Mouse (Mus musculus) liver, adult 2 months (tissue): ENCODE results near the gene Arid5b. TPM values are rescaled to one million over a fixed set of nuclear protein-coding genes. Genes with fewer than 3 reads are reported as not detected.

ENCODE experiments used
- DNase-seq: peaks from one replicate; pipeline ENCODE4 v3.0.0-alpha.2; 2011; ENCODE audit warnings: low read depth, low spot score; ENCODE audit errors: extremely low read depth
- H3K27ac ChIP-seq: fragments of 200-500 bp; replicated peaks from 2 replicates; pipeline ENCODE4 v1.5.1; 2012; ENCODE audit warnings: low read depth, mild to moderate bottlenecking, control low read depth, inconsistent platforms, low read length; ENCODE audit not compliant: insufficient read depth
- H3K27me3 ChIP-seq: fragments of 200-500 bp; 2 replicates; pipeline ENCODE4 v1.6.1; 2012; ENCODE audit warnings: mild to moderate bottlenecking, moderate library complexity, low read length, inconsistent platforms; ENCODE audit not compliant: control insufficient read depth, insufficient read depth
- H3K36me3 ChIP-seq: fragments of 200-500 bp; 2 replicates; pipeline ENCODE4 v1.6.1; 2012; ENCODE audit warnings: low read length, inconsistent platforms; ENCODE audit not compliant: control insufficient read depth, insufficient read depth
- H3K4me1 ChIP-seq: fragments of 200-500 bp; 2 replicates; pipeline ENCODE4 v1.6.1; 2011; ENCODE audit warnings: low read length; ENCODE audit not compliant: control insufficient read depth, insufficient read depth
- H3K4me3 ChIP-seq: fragments of 200-500 bp; 2 replicates; pipeline ENCODE4 v1.5.1; 2011; ENCODE audit warnings: low read depth, mild to moderate bottlenecking, control low read depth, low read length, moderate library complexity; ENCODE audit not compliant: insufficient read depth
- H3K79me2 ChIP-seq: fragments of 200-500 bp; 2 replicates; pipeline ENCODE4 v1.6.1; 2012; ENCODE audit warnings: inconsistent platforms, mild to moderate bottlenecking, low read length, moderate library complexity; ENCODE audit not compliant: control insufficient read depth, insufficient read depth
- H3K9ac ChIP-seq: fragments of 200-500 bp; 2 replicates; pipeline ENCODE4 v1.6.1; 2012; ENCODE audit warnings: low read depth, mild to moderate bottlenecking, control low read depth, inconsistent platforms, low read length
- CTCF ChIP-seq: fragments of 200-500 bp; IDR thresholded peaks from 2 replicates; pipeline ENCODE4 v1.5.1; 2011; ENCODE audit warnings: low read depth, low read length, control low read depth
- POLR2A ChIP-seq: fragments of 200-500 bp; IDR thresholded peaks from 2 replicates; pipeline ENCODE4 v1.6.1; 2011; ENCODE audit warnings: low read length, control low read depth; ENCODE audit not compliant: insufficient read depth; ENCODE audit errors: extremely low read depth
- WGBS: fragments of 180-500 bp; shearing (Covaris S2); methylation state at CpG from one replicate; pipeline ENCODE4 v1.1.7; 2018; 5-methylcytosine and 5-hydroxymethylcytosine counted together
- polyA plus RNA-seq: library from polyadenylated mRNA; depleted of rRNA; stranded (reverse); fragments of >200 nt; gene quantifications from 2 replicates; pipeline ENCODE4 v1.2.3, GENCODE M21; 2012
- total RNA-seq: library from RNA; depleted of rRNA; stranded (reverse); fragments of >200 nt; gene quantifications from 2 replicates; pipeline ENCODE4 v1.2.3, GENCODE M21; 2014

Gene Arid5b
- total and polyA plus RNA-seq, 2 experiments = 11.6 to 13.6 TPM

DNA sequence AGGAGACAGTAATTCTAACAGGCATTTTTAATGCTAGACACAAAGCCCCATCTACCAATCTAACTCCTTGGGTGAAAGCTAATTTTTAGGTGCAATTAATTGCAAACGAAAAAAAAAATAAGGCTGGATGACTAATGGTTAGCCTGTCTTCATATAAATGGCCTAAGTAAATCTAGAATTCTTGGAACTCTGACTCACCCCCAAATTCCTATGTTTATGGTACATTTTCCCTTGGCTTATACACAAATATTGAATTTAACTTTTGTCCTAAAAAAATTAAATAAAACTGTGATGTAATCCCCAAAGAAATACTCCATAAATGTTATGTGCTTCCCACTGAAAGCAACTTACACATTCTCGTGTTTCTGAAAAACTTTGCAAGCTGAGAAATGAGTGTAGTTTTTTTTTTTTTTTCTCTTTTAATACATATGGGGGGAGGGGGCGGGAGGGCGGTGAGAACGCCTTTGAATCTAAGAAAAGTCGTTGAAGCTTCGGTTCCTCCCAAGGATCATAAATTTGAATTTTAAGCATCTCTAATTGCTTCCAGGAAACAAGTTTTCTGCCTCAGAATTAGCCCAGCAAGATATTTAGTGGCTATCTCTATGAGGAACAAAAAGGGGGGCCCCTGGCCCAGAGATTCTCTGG, 31.8 kb downstream of the Arid5b start:
- DNase-seq = no peak
- Histone ChIP-seq H3K79me2 (peaks cover 7% of the 10 kb centered on the region; the same call in 1 of the 2 replicates), H3K9ac (no peak overlapping the region), H3K36me3 (peaks cover 11% of the 10 kb centered on the region; the same call in 1 of the 2 replicates), H3K27ac (peak overlapping the region; percentile 47; the same call in 1 of the 2 replicates), H3K27me3 (no peaks in the 10 kb centered on the region), H3K4me3 (no peak overlapping the region), H3K4me1 (peaks cover 14% of the 10 kb centered on the region)
- 86% methylated on average over 7 of the region's 7 CpGs for WGBS
- TF ChIP-seq POLR2A = no peak
- TF ChIP-seq CTCF = no peak

- Histone ChIP-seq H3K27ac (peak overlapping the region; percentile 68), H3K4me3 (no peak overlapping the region)
- DNase-seq = peak; percentile 91
Measured at GRCm38 (mm10) chr10:68240804-68241485, 37.6 kb downstream of the Arid5b start.

DNA sequence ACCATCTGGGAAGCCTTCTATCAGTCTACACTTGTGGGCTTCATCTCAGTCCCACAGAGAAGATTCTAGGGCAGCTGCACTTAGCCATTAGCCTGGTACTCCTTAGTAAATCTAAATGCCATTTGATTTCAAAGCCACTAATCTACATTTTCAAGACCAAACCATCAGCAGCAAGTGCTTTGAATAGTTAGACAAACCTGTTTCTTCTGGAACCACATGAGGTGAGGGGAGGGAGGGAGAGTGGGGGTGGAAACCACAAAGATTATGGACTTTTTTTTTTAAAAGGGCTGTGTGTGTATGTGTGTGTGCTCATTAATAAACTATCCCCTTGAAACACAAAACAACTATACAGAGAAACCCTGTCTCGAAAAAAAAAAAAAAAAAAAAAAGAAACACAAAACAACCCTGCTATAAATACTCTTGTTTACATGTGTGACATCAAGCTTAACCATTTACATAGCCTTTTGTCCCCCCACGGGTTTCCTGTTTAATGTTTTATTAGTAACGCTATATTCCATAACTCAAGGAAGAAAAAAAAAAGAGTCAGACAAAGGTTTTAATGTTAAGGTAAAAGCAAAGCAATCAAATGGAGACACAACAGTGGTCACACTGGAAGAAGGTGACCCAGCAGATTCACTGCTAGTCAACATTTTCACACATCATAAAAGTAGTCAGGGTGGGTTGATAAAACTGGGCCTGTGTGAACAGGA, 38.3 kb downstream of the Arid5b start:
- Histone ChIP-seq H3K27ac (peak overlapping the region; percentile 68), H3K9ac (no peak overlapping the region; the same call in 1 of the 2 replicates), H3K27me3 (no peaks in the 10 kb centered on the region), H3K36me3 (peaks cover 17% of the 10 kb centered on the region; the same call in 1 of the 2 replicates), H3K79me2 (no peaks in the 10 kb centered on the region; the same call in 1 of the 2 replicates), H3K4me1 (peaks cover 8% of the 10 kb centered on the region), H3K4me3 (no peak overlapping the region)
- no peak for DNase-seq
- WGBS = 48% methylated on average over 3 of the region's 3 CpGs
- TF ChIP-seq POLR2A (no peak), CTCF (no peak)

More at GRCm38 (mm10) chr10:68240804-68241485, 37.6 kb downstream of the Arid5b start:
- WGBS = 55% methylated on average over 13 of the region's 13 CpGs
- Histone ChIP-seq H3K4me1 (peaks cover 8% of the 10 kb centered on the region), H3K36me3 (peaks cover 14% of the 10 kb centered on the region; the same call in 1 of the 2 replicates), H3K27me3 (no peaks in the 10 kb centered on the region), H3K79me2 (no peaks in the 10 kb centered on the region; the same call in 1 of the 2 replicates), H3K9ac (no peak overlapping the region)
- TF ChIP-seq POLR2A = no peak
- TF ChIP-seq CTCF = no peak

GRCm38 (mm10) chr10:68239426-68240070, 39.0 kb downstream of the Arid5b start:
- Histone ChIP-seq H3K9ac (peak overlapping the region; percentile 33; the same call in 1 of the 2 replicates), H3K36me3 (peaks cover 17% of the 10 kb centered on the region; the same call in 1 of the 2 replicates), H3K79me2 (no peaks in the 10 kb centered on the region; the same call in 1 of the 2 replicates), H3K4me3 (no peak overlapping the region), H3K27ac (peak overlapping the region; percentile 43), H3K4me1 (peaks cover 8% of the 10 kb centered on the region), H3K27me3 (no peaks in the 10 kb centered on the region)
- DNase-seq = peak; percentile 80
- 36% methylated on average over 7 of the region's 7 CpGs for WGBS
- TF ChIP-seq POLR2A = no peak
- TF ChIP-seq CTCF = no peak

DNA sequence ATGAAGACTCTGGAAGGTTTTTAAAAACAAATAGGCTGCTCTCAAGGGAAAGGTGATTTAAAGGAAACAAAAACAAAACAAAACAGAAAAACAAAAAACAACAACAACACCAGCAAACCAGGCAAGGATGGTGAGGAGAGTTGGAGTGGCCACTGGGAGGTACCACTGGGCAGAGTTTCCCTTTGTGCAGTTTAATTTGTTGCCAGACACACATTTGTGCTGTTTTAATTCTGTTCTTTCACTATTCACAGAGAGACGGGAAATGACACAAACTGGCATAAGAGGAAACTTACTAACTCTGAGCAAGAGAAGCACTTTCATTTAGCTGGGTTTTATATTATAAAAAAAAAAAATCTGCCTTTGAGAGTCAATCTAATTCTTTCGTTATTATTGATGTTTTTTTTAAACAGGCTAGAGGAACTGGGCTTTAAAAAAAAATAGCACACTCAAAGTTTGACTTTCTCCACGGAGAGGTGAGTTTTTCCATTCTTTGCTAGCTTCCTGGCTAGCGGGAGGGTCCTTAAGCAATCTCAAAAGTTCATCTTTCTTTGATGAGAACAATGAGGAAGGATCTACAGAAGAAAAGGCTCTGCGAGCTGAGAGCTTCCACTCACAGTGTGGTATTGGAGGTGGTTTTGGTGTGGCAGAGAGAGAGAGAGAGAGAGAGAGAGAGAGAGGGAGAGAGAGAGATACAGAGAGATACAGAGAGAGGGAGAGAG, 39.7 kb downstream of the Arid5b start:
- peaks cover 21% of the 10 kb centered on the region; the same call in 1 of the 2 replicates for H3K36me3 ChIP-seq
- H3K9ac ChIP-seq = peak overlapping the region; percentile 33; the same call in 1 of the 2 replicates
- peak overlapping the region; percentile 43 for H3K27ac ChIP-seq
- DNase-seq = peak; percentile 48
- H3K27me3 ChIP-seq = no peaks in the 10 kb centered on the region
- TF ChIP-seq POLR2A (no peak), CTCF (peak; percentile 21; the same call in 1 of the 2 replicates)
- peaks cover 8% of the 10 kb centered on the region for H3K4me1 ChIP-seq
- no peaks in the 10 kb centered on the region; the same call in 1 of the 2 replicates for H3K79me2 ChIP-seq
- WGBS = 40% methylated on average over 5 of the region's 5 CpGs
- H3K4me3 ChIP-seq = no peak overlapping the region
